Mouse (Mus musculus) hindbrain, embryonic 14.5 days (tissue): ENCODE measurements around the gene Aatk. TPM values are rescaled to one million over a fixed set of nuclear protein-coding genes. Genes with fewer than 3 reads are reported as not detected.

ENCODE experiments used
- ATAC-seq: fragments of 200-750 bp; cut with Nextera tagmentation; 2 replicates; pipeline ENCODE4 v1.8.0; 2017; ENCODE audit warnings: moderate number of reproducible peaks, mild to moderate bottlenecking, moderate TSS enrichment, moderate library complexity; ENCODE audit not compliant: low FRiP score
- DNase-seq: peaks from one replicate; pipeline ENCODE4 v3.0.0-alpha.2; 2015; ENCODE audit warnings: low spot score
- H3K27ac ChIP-seq: fragments of 300-500 bp; sonication (generic); 2 replicates; pipeline ENCODE4 v1.5.1; 2014; ENCODE audit warnings: mild to moderate bottlenecking, moderate library complexity
- H3K27me3 ChIP-seq: fragments of 300-500 bp; sonication (generic); 2 replicates; pipeline ENCODE4 v1.6.1; 2014; ENCODE audit warnings: mild to moderate bottlenecking, low read length, mixed read lengths; ENCODE audit not compliant: control insufficient read depth, insufficient read depth
- H3K36me3 ChIP-seq: fragments of 300-500 bp; sonication (generic); replicated peaks from 2 replicates; pipeline ENCODE4 v1.6.1; 2014; ENCODE audit not compliant: control insufficient read depth, insufficient read depth
- H3K4me1 ChIP-seq: fragments of 300-500 bp; sonication (generic); replicated peaks from 2 replicates; pipeline ENCODE4 v1.6.1; 2014; ENCODE audit warnings: antibody characterized with exemption, low read length, mixed read lengths; ENCODE audit not compliant: control insufficient read depth, insufficient read depth
- H3K4me2 ChIP-seq: fragments of 300-500 bp; sonication (generic); replicated peaks from 2 replicates; pipeline ENCODE4 v1.6.1; 2014; ENCODE audit warnings: mild to moderate bottlenecking, moderate library complexity
- H3K4me3 ChIP-seq: fragments of 300-500 bp; sonication (generic); replicated peaks from 2 replicates; pipeline ENCODE4 v1.5.1; 2014; ENCODE audit warnings: mild to moderate bottlenecking, low read length
- H3K9ac ChIP-seq: fragments of 300-500 bp; sonication (generic); 2 replicates; pipeline ENCODE4 v1.6.1; 2014
- H3K9me3 ChIP-seq: fragments of 300-500 bp; sonication (generic); 2 replicates; pipeline ENCODE4 v1.6.1; 2016; ENCODE audit warnings: low read length; ENCODE audit not compliant: control insufficient read depth
- WGBS: fragments of 180-500 bp; shearing (Covaris S2); extraction: QIAGEN DNeasy Blood & Tissue Kit; methylation state at CpG from one replicate; pipeline ENCODE4 v1.1.7; 2014; 5-methylcytosine and 5-hydroxymethylcytosine counted together
- polyA plus RNA-seq: library from polyadenylated mRNA; unstranded; fragments of >200 nt; fragmentation: Nextera tagmentation; extraction: Ambion mirVana; gene quantifications from 2 replicates; pipeline ENCODE4 v1.2.1, GENCODE M21; 2014

Aatk gene
- polyA plus RNA-seq, 1 experiment from 2014 or later, result 49.1 TPM

- no peak overlapping the region for H3K27ac ChIP-seq
- no peaks in the 10 kb centered on the region for H3K27me3 ChIP-seq
- H3K4me2 ChIP-seq, result no peak overlapping the region
- H3K4me1 ChIP-seq, result no peaks in the 10 kb centered on the region
- H3K4me3 ChIP-seq, result no peak overlapping the region
- 62% methylated on average over 8 of the region's 8 CpGs for WGBS
- H3K9ac ChIP-seq, result no peak overlapping the region
- H3K36me3 ChIP-seq, result no peaks in the 10 kb centered on the region
- DNase-seq (no peak), ATAC-seq (no peak)
- no peaks in the 10 kb centered on the region for H3K9me3 ChIP-seq
These were observed 14.9 kb downstream of the Aatk start for GRCm38 (mm10) chr11:120032052-120032451.

- 37% methylated on average over 10 of the region's 10 CpGs for WGBS
- Histone ChIP-seq H3K4me1 (no peaks in the 10 kb centered on the region), H3K9me3 (no peaks in the 10 kb centered on the region), H3K4me3 (no peak overlapping the region), H3K4me2 (no peak overlapping the region), H3K36me3 (no peaks in the 10 kb centered on the region), H3K27me3 (no peaks in the 10 kb centered on the region), H3K9ac (no peak overlapping the region), H3K27ac (no peak overlapping the region)
- ATAC-seq, result 0 out of 2 replicates have a peak, but pooled peaks have one; percentile 35
- DNase-seq, result peak; percentile 62
These were observed 16.6 kb downstream of the Aatk start for GRCm38 (mm10) chr11:120030145-120030901.

GRCm38 (mm10) chr11:120029431-120030144, 17.4 kb downstream of the Aatk start:
- H3K27ac ChIP-seq, result no peak overlapping the region
- no peak for ATAC-seq

GRCm38 (mm10) chr11:120028319-120029092, 18.5 kb downstream of the Aatk start:
- Histone ChIP-seq H3K4me1 (peaks cover 3% of the 10 kb centered on the region), H3K36me3 (no peaks in the 10 kb centered on the region), H3K9me3 (no peaks in the 10 kb centered on the region), H3K27me3 (no peaks in the 10 kb centered on the region), H3K4me3 (no peak overlapping the region), H3K9ac (no peak overlapping the region), H3K27ac (no peak overlapping the region), H3K4me2 (no peak overlapping the region)
- ATAC-seq (no peak), DNase-seq (no peak)
- WGBS, result 54% methylated on average over 18 of the region's 18 CpGs

More at GRCm38 (mm10) chr11:120029431-120030144, 17.4 kb downstream of the Aatk start:
- 36% methylated on average over 9 of the region's 9 CpGs for WGBS
- H3K4me3 ChIP-seq, result no peak overlapping the region
- no peak overlapping the region for H3K9ac ChIP-seq
- no peaks in the 10 kb centered on the region for H3K27me3 ChIP-seq
- H3K36me3 ChIP-seq, result no peaks in the 10 kb centered on the region
- H3K4me2 ChIP-seq, result no peak overlapping the region
- no peaks in the 10 kb centered on the region for H3K4me1 ChIP-seq
- no peak for DNase-seq
- no peaks in the 10 kb centered on the region for H3K9me3 ChIP-seq

- H3K4me1 ChIP-seq, result peaks cover 16% of the 10 kb centered on the region
- H3K9me3 ChIP-seq, result no peaks in the 10 kb centered on the region
- H3K4me2 ChIP-seq, result no peak overlapping the region
- 76% methylated on average over 3 of the region's 3 CpGs for WGBS
- ATAC-seq (no peak), DNase-seq (no peak)
- no peak overlapping the region for H3K4me3 ChIP-seq
- no peaks in the 10 kb centered on the region for H3K27me3 ChIP-seq
- no peak overlapping the region for H3K9ac ChIP-seq
- no peaks in the 10 kb centered on the region for H3K36me3 ChIP-seq
- H3K27ac ChIP-seq, result no peak overlapping the region
These were observed 20.0 kb downstream of the Aatk start for GRCm38 (mm10) chr11:120026941-120027340.

- Histone ChIP-seq H3K9ac (peak overlapping the region; percentile 45), H3K36me3 (peaks cover 12% of the 10 kb centered on the region; the same call in 1 of the 2 replicates), H3K9me3 (no peaks in the 10 kb centered on the region), H3K27ac (peak overlapping the region; percentile 73), H3K4me3 (no peak overlapping the region), H3K4me1 (peaks cover 16% of the 10 kb centered on the region), H3K27me3 (no peaks in the 10 kb centered on the region), H3K4me2 (peak overlapping the region; percentile 6)
- DNase-seq (peak; percentile 53), ATAC-seq (peak; percentile 74)
- 34% methylated on average over 12 of the region's 12 CpGs for WGBS
These were observed 24.1 kb downstream of the Aatk start for GRCm38 (mm10) chr11:120022841-120023240.

- DNase-seq, result no peak
- Histone ChIP-seq H3K9ac (no peak overlapping the region; the same call in 1 of the 2 replicates), H3K4me1 (peaks cover 16% of the 10 kb centered on the region), H3K4me2 (no peak overlapping the region), H3K4me3 (no peak overlapping the region), H3K27ac (0 out of 2 replicates have a peak overlapping the region, but pooled peaks have one; percentile 73), H3K27me3 (no peaks in the 10 kb centered on the region), H3K9me3 (no peaks in the 10 kb centered on the region), H3K36me3 (peaks cover 12% of the 10 kb centered on the region; the same call in 1 of the 2 replicates)
- 41% methylated on average over 8 of the region's 8 CpGs for whole genome bisulfite sequencing
- no peak for ATAC-seq
These were observed 24.8 kb downstream of the Aatk start for GRCm38 (mm10) chr11:120022216-120022615.

- Histone ChIP-seq H3K4me1 (peaks cover 16% of the 10 kb centered on the region), H3K27ac (no peak overlapping the region), H3K9ac (no peak overlapping the region), H3K4me2 (no peak overlapping the region), H3K9me3 (no peaks in the 10 kb centered on the region), H3K4me3 (no peak overlapping the region), H3K36me3 (peaks cover 14% of the 10 kb centered on the region; the same call in 1 of the 2 replicates), H3K27me3 (no peaks in the 10 kb centered on the region)
- 81% methylated on average over 16 of the region's 16 CpGs for WGBS
- ATAC-seq (no peak), DNase-seq (no peak)
These were observed 25.6 kb downstream of the Aatk start for GRCm38 (mm10) chr11:120021367-120021766.
